Mouse (Mus musculus): Measurements from ENCODE around the gene Gm21992.

- TF ChIP-seq GATA2 (IDR thresholded peaks at IDR 0.05; ENCODE audit: borderline replicate concordance, low read depth, low read length) (no peak), CTCF (IDR thresholded peaks at IDR 0.05; ENCODE audit: low read depth, low read length) (no peak)
Measured at GRCm38 (mm10) chr19:4813015-4813414, 1.6 kb upstream of the Gm21992 start.
